Mouse (Mus musculus) erythroblast, embryonic 14.5 days (primary cell): ENCODE results near the gene Tmem72. TPM values are rescaled to one million over a fixed set of nuclear protein-coding genes. Genes with fewer than 3 reads are reported as not detected.

ENCODE experiments used
- H3K27me3 ChIP-seq: 2 replicates; pipeline ENCODE4 v1.6.1; 2012; ENCODE audit warnings: inconsistent platforms; ENCODE audit not compliant: control insufficient read depth
- H3K36me3 ChIP-seq: 2 replicates; pipeline ENCODE4 v1.6.1; 2012; ENCODE audit warnings: mild to moderate bottlenecking, inconsistent platforms; ENCODE audit not compliant: control insufficient read depth
- H3K4me1 ChIP-seq: 2 replicates; pipeline ENCODE4 v1.6.1; 2012; ENCODE audit warnings: inconsistent platforms; ENCODE audit not compliant: control insufficient read depth
- H3K4me3 ChIP-seq: replicated peaks from 2 replicates; pipeline ENCODE3; 2012; ENCODE audit warnings: moderate library complexity, mild to moderate bottlenecking, inconsistent platforms
- H3K9me3 ChIP-seq: 2 replicates; pipeline ENCODE4 v1.6.1; 2012; ENCODE audit warnings: low read length, inconsistent platforms, mixed read lengths; ENCODE audit not compliant: control insufficient read depth
- GATA1 ChIP-seq: IDR thresholded peaks from 2 replicates; pipeline ENCODE4 v1.6.1; 2012; ENCODE audit warnings: low read length, inconsistent platforms, mixed read lengths
- TAL1 ChIP-seq: IDR thresholded peaks from 3 replicates; pipeline ENCODE4 v1.6.1; 2012; ENCODE audit warnings: low read length, inconsistent platforms, mixed read lengths
- polyA plus RNA-seq: library from polyadenylated mRNA; stranded (reverse); fragments of >175 nt; gene quantifications from 2 replicates; pipeline ENCODE4 v1.2.3, GENCODE M21; 2012

The Tmem72 gene
- not detected in 2 replicates for polyA plus RNA-seq

DNA sequence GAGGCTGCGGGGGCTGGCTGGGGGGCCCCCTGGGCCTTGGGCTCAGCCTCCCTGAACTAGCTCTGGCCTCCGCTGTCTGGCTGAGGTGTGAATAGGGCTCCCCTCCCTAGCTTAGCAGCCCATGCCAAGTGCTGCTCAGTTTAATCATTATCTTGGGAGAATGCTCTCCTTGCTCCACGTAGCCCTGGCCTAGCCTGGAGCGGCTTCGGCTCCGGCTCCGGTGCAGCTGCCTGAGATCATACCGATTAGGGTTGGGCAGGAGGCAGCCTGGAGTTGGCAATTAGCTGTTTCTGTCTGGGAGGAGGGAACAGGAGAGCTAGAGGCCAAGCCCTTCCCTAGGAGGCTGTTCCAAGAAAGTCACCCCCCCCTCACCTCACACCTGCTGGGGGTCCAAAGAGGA, at the start of gene Tmem72:
Tmem72 (minus strand) TSS at position 248 of the 400 bp plus-strand sequence.
- Histone ChIP-seq H3K9me3 (no peaks in the 10 kb centered on the region), H3K4me1 (no peaks in the 10 kb centered on the region), H3K27me3 (no peaks in the 10 kb centered on the region), H3K4me3 (no peak within 1 kb of the TSS), H3K36me3 (no peaks in the 10 kb centered on the region)
- TF ChIP-seq GATA1 (no peak), TAL1 (no peak)

DNA sequence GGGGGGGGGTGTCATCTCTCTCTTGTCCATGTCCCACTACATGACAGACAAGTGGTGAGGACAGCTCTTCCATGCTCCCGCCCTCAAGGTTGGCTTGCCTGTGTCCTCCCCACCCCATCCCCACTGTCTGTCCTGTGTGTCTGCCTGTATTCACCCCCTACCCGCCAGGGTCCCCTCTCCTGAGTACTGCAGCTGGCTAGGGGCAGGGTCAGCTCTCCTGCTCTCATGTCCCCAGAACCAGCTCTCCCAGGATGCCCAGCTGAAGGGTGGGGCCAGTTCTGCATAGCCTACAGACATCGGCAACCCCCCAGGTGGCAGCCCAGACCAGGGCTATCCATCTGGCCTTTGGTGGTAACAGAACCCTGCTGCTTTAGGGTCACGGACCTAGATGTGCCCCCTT, 47.8 kb upstream of the Tmem72 start:
- Histone ChIP-seq H3K4me1 (no peaks in the 10 kb centered on the region), H3K4me3 (no peak overlapping the region), H3K36me3 (no peaks in the 10 kb centered on the region), H3K9me3 (no peaks in the 10 kb centered on the region), H3K27me3 (no peaks in the 10 kb centered on the region)
- TF ChIP-seq GATA1 (no peak), TAL1 (no peak)

GRCm38 (mm10) chr6:116762333-116762732, 45.6 kb upstream of the Tmem72 start:
- H3K27me3 ChIP-seq, result no peaks in the 10 kb centered on the region
- H3K4me3 ChIP-seq, result no peak overlapping the region
- H3K4me1 ChIP-seq, result no peaks in the 10 kb centered on the region
- no peaks in the 10 kb centered on the region for H3K36me3 ChIP-seq
- TF ChIP-seq TAL1 (no peak), GATA1 (no peak)
- no peaks in the 10 kb centered on the region for H3K9me3 ChIP-seq

- Histone ChIP-seq H3K27me3 (no peaks in the 10 kb centered on the region), H3K36me3 (no peaks in the 10 kb centered on the region), H3K4me3 (no peak overlapping the region), H3K4me1 (no peaks in the 10 kb centered on the region), H3K9me3 (no peaks in the 10 kb centered on the region)
- TF ChIP-seq TAL1 (no peak), GATA1 (no peak)
These were observed 43.5 kb upstream of the Tmem72 start for GRCm38 (mm10) chr6:116760181-116760580.

DNA sequence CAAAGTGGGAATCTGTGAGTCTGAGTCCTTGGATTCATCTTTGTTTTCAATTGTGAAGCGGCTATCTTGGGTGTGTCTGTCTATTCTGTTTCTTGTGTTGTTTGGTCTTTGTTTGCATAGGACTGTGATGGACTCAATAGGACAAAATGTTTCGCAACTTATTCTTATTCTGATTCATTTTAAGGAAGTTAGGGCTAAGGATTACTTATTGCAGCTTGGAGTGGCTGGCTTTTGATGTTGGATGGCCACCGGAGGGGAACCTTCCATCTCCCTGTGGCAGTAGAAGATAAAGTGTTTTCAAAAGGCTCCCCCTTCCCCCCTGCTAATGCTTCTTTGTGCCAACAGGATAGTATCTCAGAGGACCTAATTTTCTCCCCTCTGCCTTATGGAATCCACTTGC, 39.7 kb upstream of the Tmem72 start:
- Histone ChIP-seq H3K9me3 (no peaks in the 10 kb centered on the region), H3K27me3 (no peaks in the 10 kb centered on the region), H3K4me3 (no peak overlapping the region), H3K4me1 (no peaks in the 10 kb centered on the region), H3K36me3 (no peaks in the 10 kb centered on the region)
- TF ChIP-seq GATA1 (no peak), TAL1 (no peak)

GRCm38 (mm10) chr6:116738046-116738445, 21.3 kb upstream of the Tmem72 start:
- Histone ChIP-seq H3K4me1 (no peaks in the 10 kb centered on the region), H3K9me3 (no peaks in the 10 kb centered on the region), H3K27me3 (no peaks in the 10 kb centered on the region), H3K36me3 (no peaks in the 10 kb centered on the region), H3K4me3 (no peak overlapping the region)
- TF ChIP-seq GATA1, result no peak
- TF ChIP-seq TAL1, result no peak

GRCm38 (mm10) chr6:116735361-116735760, 18.6 kb upstream of the Tmem72 start:
- H3K36me3 ChIP-seq, result no peaks in the 10 kb centered on the region

GRCm38 (mm10) chr6:116733577-116733976, 16.9 kb upstream of the Tmem72 start:
- no peaks in the 10 kb centered on the region for H3K4me1 ChIP-seq
- TF ChIP-seq TAL1 (no peak), GATA1 (no peak)
- H3K27me3 ChIP-seq, result no peaks in the 10 kb centered on the region
- no peaks in the 10 kb centered on the region for H3K36me3 ChIP-seq
- no peaks in the 10 kb centered on the region for H3K9me3 ChIP-seq
- H3K4me3 ChIP-seq, result no peak overlapping the region

More at GRCm38 (mm10) chr6:116735361-116735760, 18.6 kb upstream of the Tmem72 start:
- TF ChIP-seq TAL1 (no peak), GATA1 (no peak)
- H3K27me3 ChIP-seq, result no peaks in the 10 kb centered on the region
- no peak overlapping the region for H3K4me3 ChIP-seq
- no peaks in the 10 kb centered on the region for H3K9me3 ChIP-seq
- H3K4me1 ChIP-seq, result no peaks in the 10 kb centered on the region

- no peaks in the 10 kb centered on the region for H3K27me3 ChIP-seq
- H3K4me3 ChIP-seq, result no peak overlapping the region
- no peaks in the 10 kb centered on the region for H3K4me1 ChIP-seq
- TF ChIP-seq TAL1 (no peak), GATA1 (no peak)
- H3K36me3 ChIP-seq, result no peaks in the 10 kb centered on the region
- H3K9me3 ChIP-seq, result no peaks in the 10 kb centered on the region
These were observed 7.9 kb upstream of the Tmem72 start for GRCm38 (mm10) chr6:116724489-116725160.

DNA sequence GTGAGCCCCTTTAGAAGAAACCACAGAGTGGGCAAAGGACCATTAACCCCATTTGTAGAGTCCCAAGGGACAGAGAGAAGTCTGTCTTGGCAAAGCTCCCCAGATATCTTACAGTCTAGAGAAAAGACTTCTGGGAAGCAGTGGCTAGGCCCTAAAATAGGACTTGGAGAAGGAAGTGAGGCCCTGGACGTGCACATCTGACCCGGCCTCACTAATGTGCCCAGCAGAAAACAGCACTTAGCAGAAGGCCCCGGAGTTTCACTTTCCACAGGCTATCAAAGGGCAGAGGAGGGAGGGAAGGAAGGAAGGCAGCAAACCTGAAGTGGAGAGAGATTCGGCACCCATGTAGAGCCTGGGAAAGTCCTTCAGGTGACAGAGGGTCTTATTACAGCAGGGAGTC, 2.2 kb upstream of the Tmem72 start:
- TF ChIP-seq TAL1 (no peak), GATA1 (no peak)
- Histone ChIP-seq H3K36me3 (no peaks in the 10 kb centered on the region), H3K4me1 (no peaks in the 10 kb centered on the region), H3K4me3 (no peak overlapping the region), H3K27me3 (no peaks in the 10 kb centered on the region), H3K9me3 (no peaks in the 10 kb centered on the region)
